Mouse (Mus musculus) ES-Bruce4 (cell line): Measurements from ENCODE around the gene Prss48. TPM values are rescaled to one million over a fixed set of nuclear protein-coding genes. Genes with fewer than 3 reads are reported as not detected.

Source experiments
- H3K27ac ChIP-seq: 2 replicates; pipeline ENCODE4 v1.5.1; 2012; ENCODE audit warnings: low read length, inconsistent platforms; ENCODE audit not compliant: insufficient read depth
- H3K27me3 ChIP-seq: 2 replicates; pipeline ENCODE4 v1.6.1; 2012; ENCODE audit warnings: mild to moderate bottlenecking, low read length, inconsistent platforms; ENCODE audit not compliant: control insufficient read depth, poor library complexity, insufficient read depth, severe bottlenecking
- H3K36me3 ChIP-seq: 2 replicates; pipeline ENCODE4 v1.6.1; 2012; ENCODE audit warnings: inconsistent platforms, mild to moderate bottlenecking, low read length, moderate library complexity; ENCODE audit not compliant: control insufficient read depth, poor library complexity, insufficient read depth, severe bottlenecking
- H3K4me1 ChIP-seq: one replicate; pipeline ENCODE4 v1.8.1; 2011; ENCODE audit warnings: low read length; ENCODE audit not compliant: control insufficient read depth, insufficient read depth
- H3K4me3 ChIP-seq: 2 replicates; pipeline ENCODE4 v1.5.1; 2011; ENCODE audit warnings: low read depth, mild to moderate bottlenecking, low read length
- H3K9ac ChIP-seq: 2 replicates; pipeline ENCODE4 v1.6.1; 2012; ENCODE audit warnings: low read depth, mild to moderate bottlenecking, inconsistent platforms; ENCODE audit not compliant: poor library complexity, severe bottlenecking
- H3K9me3 ChIP-seq: replicated peaks from 2 replicates; pipeline ENCODE4 v1.6.1; 2012; ENCODE audit warnings: mild to moderate bottlenecking, low read length, inconsistent platforms; ENCODE audit not compliant: control insufficient read depth, poor library complexity, insufficient read depth, severe bottlenecking
- CTCF ChIP-seq: IDR thresholded peaks from one replicate; pipeline ENCODE4 v1.8.1; 2011; ENCODE audit warnings: low read depth, low read length
- EP300 ChIP-seq: IDR thresholded peaks from 2 replicates; pipeline ENCODE4 v1.6.1; 2011; ENCODE audit warnings: low read depth, low read length; ENCODE audit not compliant: insufficient read depth
- POLR2A ChIP-seq: IDR thresholded peaks from one replicate; pipeline ENCODE4 v1.8.1; 2011; ENCODE audit warnings: low read length; ENCODE audit not compliant: insufficient read depth
- polyA plus RNA-seq: library from polyadenylated mRNA; stranded (reverse); fragments of >200 nt; gene quantifications from 2 replicates; pipeline ENCODE4 v1.2.4, GENCODE M21; 2011; ENCODE audit warnings: low read depth; ENCODE audit not compliant: missing spikeins, insufficient read depth, insufficient read length

The Prss48 gene
- polyA plus RNA-seq, 1 experiment: not detected

DNA sequence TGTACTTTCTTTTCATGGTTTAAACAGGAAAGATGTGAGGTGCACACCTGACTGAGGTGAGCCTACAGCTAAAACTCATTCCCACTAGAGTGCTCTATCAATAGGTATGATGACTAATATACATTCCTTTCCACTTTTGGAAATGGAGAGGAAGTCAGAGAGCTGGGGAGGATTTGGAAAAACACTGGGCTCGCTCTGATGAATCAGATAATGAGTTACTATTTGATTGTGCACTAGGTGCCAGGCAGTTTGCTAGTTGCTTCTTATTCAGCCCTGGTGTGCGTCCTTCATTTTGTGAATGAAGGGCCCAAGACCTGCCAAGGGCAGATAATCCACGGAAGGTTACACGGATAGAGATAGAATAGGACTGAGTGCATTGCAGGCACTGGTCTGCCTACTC is 22.3 kb downstream of the Prss48 start:
- Histone ChIP-seq H3K9ac (no peak overlapping the region), H3K27me3 (no peaks in the 10 kb centered on the region), H3K4me3 (no peak overlapping the region), H3K27ac (no peak overlapping the region), H3K4me1 (no peaks in the 10 kb centered on the region), H3K9me3 (no peaks in the 10 kb centered on the region), H3K36me3 (no peaks in the 10 kb centered on the region)
- TF ChIP-seq POLR2A: no peak
- TF ChIP-seq CTCF: no peak
- no peak for TF ChIP-seq EP300

DNA sequence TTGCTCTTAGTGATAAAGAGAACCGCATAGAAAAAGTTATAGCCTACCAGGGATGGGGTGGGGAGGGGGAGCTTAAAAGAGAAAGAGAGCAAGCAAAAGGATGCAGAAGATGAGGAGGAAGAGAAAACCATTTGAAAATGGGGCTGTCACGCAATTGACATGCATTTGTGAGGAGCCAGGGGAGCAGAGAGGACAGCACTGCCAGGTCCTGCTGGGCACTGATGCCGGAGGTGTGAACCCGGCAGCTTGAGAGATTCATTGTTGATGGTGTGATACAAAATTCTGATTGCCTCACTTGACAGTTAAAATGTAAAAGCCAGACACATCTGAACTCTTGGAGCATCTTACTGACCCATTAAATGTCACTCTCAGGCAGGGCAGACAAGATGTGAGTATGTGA is 27.8 kb downstream of the Prss48 start:
- peaks cover 4% of the 10 kb centered on the region for H3K4me1 ChIP-seq
- H3K9me3 ChIP-seq: no peaks in the 10 kb centered on the region
- H3K36me3 ChIP-seq: no peaks in the 10 kb centered on the region
- H3K27ac ChIP-seq: no peak overlapping the region
- H3K27me3 ChIP-seq: no peaks in the 10 kb centered on the region
- TF ChIP-seq POLR2A: no peak
- no peak for TF ChIP-seq CTCF
- TF ChIP-seq EP300: no peak
- no peak overlapping the region for H3K9ac ChIP-seq
- H3K4me3 ChIP-seq: no peak overlapping the region

DNA sequence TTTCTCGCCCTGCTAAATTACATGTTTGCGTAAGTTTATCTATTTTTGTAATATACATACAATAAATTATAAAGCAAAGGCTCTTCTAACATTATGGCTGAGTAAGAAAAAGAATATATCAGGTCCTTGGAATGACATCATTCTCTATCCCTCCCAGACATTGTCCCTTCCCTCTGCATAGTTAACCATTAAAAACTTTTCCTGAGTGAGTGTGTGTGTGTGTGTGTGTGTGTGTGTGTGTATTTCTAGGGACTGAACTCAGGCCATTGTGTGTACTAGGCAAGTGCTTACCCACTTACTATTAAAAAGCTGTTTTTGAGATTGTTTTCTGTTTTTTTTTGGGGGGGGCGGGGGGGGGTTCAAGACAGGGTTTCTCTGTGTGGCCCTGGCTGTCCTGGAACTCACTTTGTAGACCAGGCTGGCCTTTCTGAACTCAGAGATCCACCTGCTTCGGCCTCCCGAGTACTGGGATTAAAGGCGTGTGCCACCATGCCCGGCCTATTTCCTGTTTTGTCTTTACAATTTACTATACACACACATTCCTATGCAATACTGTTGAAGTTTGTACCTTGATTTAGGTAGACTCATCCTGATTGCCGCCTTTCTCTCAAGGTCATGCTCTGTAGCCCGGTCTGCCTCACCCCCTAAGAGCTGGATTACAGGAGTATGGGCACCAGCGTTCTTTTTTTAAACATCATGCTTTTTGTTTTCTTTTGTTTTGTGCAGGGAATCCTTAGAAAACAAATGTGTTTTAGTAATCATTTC is 28.7 kb downstream of the Prss48 start:
- Histone ChIP-seq H3K4me1 (peaks cover 4% of the 10 kb centered on the region), H3K4me3 (no peak overlapping the region), H3K27ac (no peak overlapping the region), H3K27me3 (no peaks in the 10 kb centered on the region), H3K9me3 (no peaks in the 10 kb centered on the region), H3K36me3 (no peaks in the 10 kb centered on the region), H3K9ac (no peak overlapping the region)
- TF ChIP-seq POLR2A: no peak
- no peak for TF ChIP-seq CTCF
- no peak for TF ChIP-seq EP300

DNA sequence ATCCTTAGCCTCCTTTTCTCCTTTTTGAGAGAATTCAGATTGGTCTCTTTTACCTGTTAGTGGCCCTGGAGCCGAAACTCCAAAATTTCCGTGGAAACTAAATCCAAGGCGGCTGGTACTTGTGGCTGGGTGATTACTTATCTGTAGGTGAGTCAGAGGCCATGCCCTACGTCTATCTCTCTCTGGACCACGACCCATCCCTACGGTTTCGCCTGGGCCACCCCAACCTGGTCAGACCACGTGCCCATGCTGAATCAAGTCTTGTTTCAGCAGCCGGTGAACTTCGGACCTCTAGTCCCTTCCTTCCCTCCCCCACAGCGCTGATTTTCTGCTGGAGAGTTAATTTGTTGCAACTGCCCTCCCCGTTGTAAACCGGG is 30.7 kb downstream of the Prss48 start:
- Histone ChIP-seq H3K4me3 (peak overlapping the region; percentile 69), H3K9ac (peak overlapping the region; percentile 71), H3K9me3 (no peaks in the 10 kb centered on the region), H3K27me3 (no peaks in the 10 kb centered on the region; the same call in 1 of the 2 replicates), H3K36me3 (no peaks in the 10 kb centered on the region), H3K4me1 (peaks cover 4% of the 10 kb centered on the region), H3K27ac (no peak overlapping the region)
- TF ChIP-seq POLR2A: no peak

DNA sequence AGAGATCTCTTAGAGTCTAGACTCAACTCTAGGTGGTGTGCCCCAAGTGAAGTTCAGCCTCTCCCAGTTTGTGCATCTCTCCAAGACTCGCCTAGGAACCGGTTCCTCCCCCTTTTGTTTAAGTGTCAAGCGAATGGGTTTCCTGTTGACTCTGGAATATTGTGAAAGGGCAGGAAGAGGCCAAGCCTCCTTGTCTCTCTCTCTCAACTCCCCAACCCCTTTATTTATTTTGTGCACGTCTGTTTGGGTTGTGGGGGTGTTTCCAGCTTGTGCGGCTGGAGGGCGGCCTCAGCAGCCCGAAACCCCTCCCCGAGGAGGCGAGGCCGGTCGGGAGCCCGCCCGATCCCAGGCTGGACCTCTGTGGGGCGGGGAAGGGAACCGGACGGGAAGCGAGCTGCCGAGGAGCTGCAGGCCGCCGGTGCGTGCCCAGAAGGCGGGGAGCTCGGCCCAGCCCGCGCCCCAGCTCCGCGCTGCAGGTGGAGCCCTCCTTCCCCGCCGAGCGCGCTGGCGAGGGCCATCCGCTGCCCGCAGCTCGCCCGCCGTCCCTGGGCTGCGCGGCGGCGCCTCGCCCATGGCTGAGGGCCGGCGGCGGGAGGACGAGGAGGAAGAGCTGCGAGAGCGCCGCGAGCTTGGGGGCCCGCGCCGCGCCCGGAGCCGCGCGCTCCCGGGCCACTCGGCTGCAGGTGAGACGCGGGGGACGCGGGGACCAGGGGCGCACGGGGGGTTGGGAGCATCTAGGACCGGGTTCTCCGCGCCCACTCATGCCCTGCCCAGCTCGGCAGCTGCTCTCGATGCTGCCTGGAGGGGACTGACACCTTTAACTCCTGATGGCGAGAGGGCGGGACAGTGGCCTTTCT is 31.3 kb downstream of the Prss48 start, which contains the start of gene Sh3d19:
Sh3d19 (plus strand) TSS at position 368 of the 857 bp plus-strand sequence.
- Histone ChIP-seq H3K9me3 (no peaks in the 10 kb centered on the region), H3K9ac (peak within 1 kb of the TSS; percentile 71), H3K36me3 (no peaks in the 10 kb centered on the region), H3K27ac (no peak within 1 kb of the TSS), H3K4me3 (peak within 1 kb of the TSS; percentile 69), H3K4me1 (peaks cover 4% of the 10 kb centered on the region), H3K27me3 (no peaks in the 10 kb centered on the region; the same call in 1 of the 2 replicates)
- TF ChIP-seq EP300: no peak
- TF ChIP-seq POLR2A: peak; percentile 52

DNA sequence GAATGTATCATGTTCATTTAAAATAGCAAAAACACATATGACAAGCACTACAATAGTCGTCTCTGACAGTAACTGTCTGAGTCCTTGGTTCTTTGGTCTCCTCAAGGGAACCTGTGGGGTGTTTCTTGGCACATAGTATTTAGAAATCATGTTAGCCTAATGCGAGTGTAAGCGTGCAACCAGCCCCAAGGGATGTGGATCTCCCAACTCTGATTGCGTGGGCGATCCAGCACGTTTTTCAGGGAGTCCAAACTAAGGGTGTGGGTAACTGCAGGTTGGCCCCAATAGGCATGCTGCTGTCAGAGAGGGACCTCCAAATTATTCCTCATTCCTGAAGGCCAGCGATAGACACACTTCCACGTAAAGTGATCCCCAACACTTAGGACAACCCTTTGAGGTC is 33.3 kb downstream of the Prss48 start:
- Histone ChIP-seq H3K9ac (no peak overlapping the region), H3K27ac (no peak overlapping the region), H3K36me3 (no peaks in the 10 kb centered on the region), H3K4me3 (no peak overlapping the region), H3K27me3 (no peaks in the 10 kb centered on the region; the same call in 1 of the 2 replicates), H3K4me1 (peaks cover under 1% of the 10 kb centered on the region), H3K9me3 (no peaks in the 10 kb centered on the region)
- TF ChIP-seq EP300 (no peak), POLR2A (no peak), CTCF (no peak)
